Mouse (Mus musculus): ENCODE data around the gene Gnl3l.

- TF ChIP-seq CTCF (IDR thresholded peaks at IDR 0.05; ENCODE audit: low read depth) = peak; percentile 43
- TF ChIP-seq EP300 (optimal IDR thresholded peaks at IDR 0.05) = no peak
Observed at GRCm38 (mm10) chrX:150963027-150963426, 54.1 kb downstream of the Gnl3l start.
